Mouse (Mus musculus) heart, adult 2 months (tissue): ENCODE data around the gene Slc25a38.

Experiments
- CTCF ChIP-seq: fragments of 200-600 bp; IDR thresholded peaks from 2 replicates; pipeline ENCODE4 v1.8.1; 2022; ENCODE audit warnings: antibody characterized with exemption, mild to moderate bottlenecking, moderate library complexity
- EP300 ChIP-seq: fragments of 200-500 bp; IDR thresholded peaks from 2 replicates; pipeline ENCODE4 v1.6.1; 2011; ENCODE audit warnings: low read depth, low read length, control low read depth; ENCODE audit not compliant: insufficient read depth
- POLR2A ChIP-seq: fragments of 200-500 bp; IDR thresholded peaks from 2 replicates; pipeline ENCODE4 v1.6.1; 2011; ENCODE audit warnings: mild to moderate bottlenecking, low read depth, low read length, control low read depth; ENCODE audit not compliant: insufficient read depth

DNA sequence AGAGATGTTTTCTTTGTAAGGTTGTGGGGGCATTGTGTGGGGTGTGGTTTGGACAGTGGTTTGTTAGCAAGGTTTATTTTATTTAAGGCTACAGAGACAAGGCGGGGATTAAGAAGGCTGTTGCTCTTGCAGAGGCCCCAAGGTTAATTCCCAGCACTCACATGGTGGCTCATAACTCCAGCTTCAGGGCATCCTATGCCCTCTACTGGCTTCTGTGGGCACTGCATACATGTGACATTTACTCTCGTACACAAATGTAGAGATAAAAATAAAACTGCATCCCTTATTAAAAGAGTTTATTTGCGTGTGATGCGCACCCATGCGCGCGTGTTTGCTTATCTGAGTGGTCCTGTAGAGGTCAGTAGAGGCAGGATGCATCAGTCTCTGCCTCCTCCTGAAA is 21.0 kb upstream of the Slc25a38 start:
- peak; percentile 24; the same call in 1 of the 2 replicates for TF ChIP-seq CTCF
- TF ChIP-seq POLR2A: no peak
- no peak for TF ChIP-seq EP300
